Mouse (Mus musculus) frontal cortex, postnatal 25 days (tissue): ENCODE measurements around the gene Sipa1l1.
A peak's percentile ranks its signal among the peaks of the same experiment; 100 is the strongest.

ENCODE experiments used
- DNase-seq, 2 experiments: peaks; one replicate each; pipeline ENCODE4 v3.0.0; 2022; ENCODE audit warnings: low spot score in 2 of 2

The Sipa1l1 gene

DNA sequence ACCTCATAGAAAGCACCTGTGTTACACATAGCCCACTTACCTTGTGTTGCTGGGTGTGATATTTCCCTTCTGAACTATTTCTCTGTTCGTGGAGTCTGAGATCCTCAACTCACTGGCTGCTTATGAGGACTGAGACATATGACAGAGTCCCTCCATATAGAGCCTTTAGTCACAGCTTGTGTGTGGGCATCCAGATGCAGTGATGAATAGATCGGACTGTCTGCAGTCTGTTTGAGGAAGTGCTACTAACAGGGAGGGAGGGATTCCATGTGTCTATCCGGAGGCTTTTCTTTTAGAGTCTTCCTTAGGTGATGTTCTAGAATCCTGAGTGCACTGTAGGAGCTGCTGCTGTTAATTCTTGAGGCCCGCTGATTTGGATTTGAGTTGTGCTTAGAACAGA lies 165.4 kb downstream of the Sipa1l1 start:
- no peak for DNase-seq

GRCm38 (mm10) chr12:82335095-82335494 lies 166.0 kb downstream of the Sipa1l1 start:
- no peak for DNase-seq

GRCm38 (mm10) chr12:82338550-82338949 lies 169.4 kb downstream of the Sipa1l1 start:
- no peak for DNase-seq

- DNase-seq = peak; percentile 31 to 40
Observed at GRCm38 (mm10) chr12:82339221-82339861, 170.2 kb downstream of the Sipa1l1 start.

DNA sequence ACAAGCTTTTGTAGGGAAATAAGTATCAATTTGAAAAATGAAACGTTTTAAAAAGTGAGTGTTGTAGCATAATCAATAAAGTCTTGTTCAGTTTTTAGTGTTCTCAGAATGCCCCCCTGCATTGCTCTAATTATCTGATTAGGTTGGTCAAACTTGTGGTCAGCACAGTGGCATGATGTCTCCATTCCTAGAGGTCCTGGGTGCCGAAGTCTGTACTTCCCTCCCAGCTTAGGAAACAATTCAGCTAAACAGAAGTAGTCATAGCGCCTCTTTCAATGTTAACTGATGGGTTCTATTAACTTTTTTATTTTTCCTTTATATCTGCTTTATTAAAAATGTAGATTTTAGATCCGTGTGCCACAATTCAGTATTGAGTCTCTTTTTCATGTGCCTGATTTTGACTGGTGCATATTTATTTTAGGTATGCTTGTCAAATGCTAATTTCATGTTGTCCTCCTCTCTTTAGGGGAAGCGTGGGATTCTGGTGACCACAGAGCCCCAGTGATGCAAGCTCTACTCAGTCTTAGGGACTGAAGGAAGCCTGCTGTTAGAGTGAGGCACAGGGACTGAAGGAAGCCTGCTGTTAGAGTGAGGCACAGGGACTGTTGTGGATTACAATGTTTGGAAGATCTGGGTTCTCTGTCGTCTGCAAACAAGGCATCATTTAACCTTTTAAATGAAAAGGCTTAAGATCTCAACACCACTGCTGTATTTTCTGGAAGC lies 171.2 kb downstream of the Sipa1l1 start:
- DNase-seq = no peak

DNA sequence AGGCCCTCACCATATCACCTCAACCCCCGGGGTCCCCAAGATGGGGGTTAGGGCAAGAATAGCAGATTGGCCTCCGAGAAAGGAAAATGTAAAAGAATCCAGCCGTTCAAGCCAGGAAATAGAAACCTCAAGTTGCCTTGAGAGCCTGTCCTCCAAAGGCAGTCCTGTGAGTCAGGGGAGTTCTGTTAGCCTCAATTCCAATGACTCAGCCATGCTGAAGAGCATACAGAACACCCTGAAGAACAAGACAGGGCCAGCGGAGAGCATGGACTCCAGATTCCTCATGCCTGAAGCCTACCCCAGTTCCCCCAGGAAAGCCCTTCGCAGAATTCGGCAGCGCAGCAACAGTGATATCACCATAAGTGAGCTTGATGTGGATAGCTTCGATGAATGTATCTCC lies 172.1 kb downstream of the Sipa1l1 start:
- no peak for DNase-seq

- no peak for DNase-seq
Observed at GRCm38 (mm10) chr12:82341696-82342095, 172.6 kb downstream of the Sipa1l1 start.

DNA sequence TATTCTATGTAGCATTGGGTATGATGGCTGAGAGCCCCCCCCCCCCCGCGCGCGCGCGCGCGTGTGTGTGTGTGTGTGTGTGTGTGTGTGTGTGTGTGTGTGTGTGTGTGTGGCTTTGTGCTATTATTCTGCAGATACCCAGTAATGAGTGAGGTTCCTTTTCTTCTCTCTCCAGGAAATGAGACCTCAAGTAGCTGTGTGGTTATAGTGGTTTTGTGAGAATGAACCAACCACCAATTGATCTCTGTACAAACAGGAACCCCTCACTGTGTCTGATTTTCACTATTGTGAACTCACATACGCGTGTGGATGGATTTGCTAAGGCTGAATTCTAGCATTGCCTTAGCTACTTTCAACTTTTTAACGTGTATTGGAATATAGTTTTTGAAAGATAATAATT lies 181.0 kb downstream of the Sipa1l1 start:
- DNase-seq = no peak

DNA sequence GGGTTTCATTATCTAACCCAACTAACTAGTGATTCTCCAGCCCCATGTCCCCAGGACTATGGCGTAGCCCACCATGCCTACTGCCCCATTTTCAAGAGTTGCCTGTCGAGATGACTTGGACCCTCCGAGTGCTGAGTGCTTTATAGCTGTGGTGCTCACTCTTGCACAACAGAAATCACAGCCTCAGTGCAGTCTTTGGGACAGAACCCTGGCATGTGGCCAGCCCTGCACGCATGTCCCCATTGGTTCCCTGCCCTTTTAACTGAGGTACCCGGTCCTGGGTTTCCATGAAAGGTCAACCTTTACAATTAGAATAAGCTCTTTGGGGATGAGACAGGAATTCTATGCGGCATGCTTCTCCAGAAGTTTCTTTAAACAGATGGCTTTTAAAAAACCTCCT lies 181.8 kb downstream of the Sipa1l1 start:
- DNase-seq = no peak

GRCm38 (mm10) chr12:82353660-82354059 lies 184.5 kb downstream of the Sipa1l1 start:
- no peak for DNase-seq

- DNase-seq = no peak
Observed at GRCm38 (mm10) chr12:82355419-82356149, 186.5 kb downstream of the Sipa1l1 start.

DNA sequence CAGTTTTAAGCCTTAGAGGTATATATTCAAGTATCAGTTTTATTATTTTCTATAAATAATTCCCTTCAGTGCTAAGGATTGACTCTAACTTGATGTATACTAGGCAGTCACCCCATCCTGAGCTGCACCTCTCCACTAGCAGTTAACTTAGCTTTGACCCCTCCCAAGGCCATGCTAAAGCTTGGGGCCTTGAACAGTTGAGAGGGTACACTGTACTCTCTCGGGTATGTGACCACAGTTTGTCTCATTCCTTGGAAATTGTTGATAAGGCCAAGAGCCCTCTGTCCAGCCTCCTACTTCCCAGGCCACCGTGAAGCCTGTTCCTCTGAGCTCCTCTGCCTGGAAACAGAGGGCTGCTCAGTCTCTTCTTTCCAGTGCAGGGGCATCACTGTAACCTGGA lies 187.4 kb downstream of the Sipa1l1 start:
- no peak for DNase-seq

DNA sequence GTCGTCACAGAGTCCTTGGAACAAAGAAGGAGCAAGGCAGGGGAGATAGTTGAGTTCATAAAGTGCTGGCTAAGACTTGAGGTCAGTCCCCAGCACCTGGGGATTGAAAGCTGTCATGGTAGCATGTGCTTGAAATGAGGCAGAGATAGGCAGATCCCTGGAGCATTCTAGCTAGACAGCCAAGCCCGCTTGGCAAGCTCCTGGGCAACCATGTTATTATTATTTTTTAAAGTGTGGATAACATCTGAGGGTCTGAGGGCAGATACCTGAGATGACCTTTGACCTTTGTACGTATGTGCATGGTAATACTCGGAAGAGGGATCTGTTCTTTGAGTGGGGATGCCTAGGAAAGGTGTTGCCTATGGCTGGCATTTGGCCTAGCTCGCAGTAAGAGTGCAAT lies 188.3 kb downstream of the Sipa1l1 start:
- no peak for DNase-seq

- no peak for DNase-seq
Observed at GRCm38 (mm10) chr12:82362796-82363195, 193.7 kb downstream of the Sipa1l1 start.

- DNase-seq = no peak
Observed at GRCm38 (mm10) chr12:82364186-82364585, 195.1 kb downstream of the Sipa1l1 start.

DNA sequence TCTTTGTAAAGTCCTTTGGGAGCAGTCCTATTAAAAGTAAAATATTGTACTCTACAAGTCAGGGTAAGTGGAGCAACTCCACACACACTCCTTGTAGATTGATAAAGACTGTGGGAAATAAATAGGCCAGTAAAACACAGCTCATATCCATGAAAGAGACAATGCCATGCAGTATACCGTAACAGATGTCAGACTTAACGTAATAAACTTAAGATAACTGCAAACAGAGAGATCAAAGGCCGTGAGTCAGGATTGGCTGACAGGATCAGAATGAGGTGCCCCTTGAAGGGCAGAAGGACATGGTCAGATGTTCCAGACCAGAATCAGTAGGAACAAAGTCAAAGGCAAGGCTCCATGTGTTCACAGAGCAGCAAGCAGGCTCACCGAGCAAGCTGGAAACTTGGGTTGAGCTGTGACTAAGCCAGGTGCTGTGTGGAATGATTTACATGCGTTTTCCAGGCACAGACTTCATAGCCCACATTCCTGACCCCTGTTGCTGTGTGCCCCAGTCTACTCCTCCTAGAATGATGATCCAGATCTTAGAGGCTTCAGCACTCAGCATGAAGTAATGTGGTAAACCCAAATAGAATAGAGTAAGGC lies 196.3 kb downstream of the Sipa1l1 start:
- DNase-seq = no peak

- DNase-seq = no peak
Observed at GRCm38 (mm10) chr12:82366754-82367153, 197.6 kb downstream of the Sipa1l1 start.

GRCm38 (mm10) chr12:82367345-82367744 lies 198.2 kb downstream of the Sipa1l1 start:
- DNase-seq = no peak

- no peak for DNase-seq
Observed at GRCm38 (mm10) chr12:82367986-82368385, 198.9 kb downstream of the Sipa1l1 start.

DNA sequence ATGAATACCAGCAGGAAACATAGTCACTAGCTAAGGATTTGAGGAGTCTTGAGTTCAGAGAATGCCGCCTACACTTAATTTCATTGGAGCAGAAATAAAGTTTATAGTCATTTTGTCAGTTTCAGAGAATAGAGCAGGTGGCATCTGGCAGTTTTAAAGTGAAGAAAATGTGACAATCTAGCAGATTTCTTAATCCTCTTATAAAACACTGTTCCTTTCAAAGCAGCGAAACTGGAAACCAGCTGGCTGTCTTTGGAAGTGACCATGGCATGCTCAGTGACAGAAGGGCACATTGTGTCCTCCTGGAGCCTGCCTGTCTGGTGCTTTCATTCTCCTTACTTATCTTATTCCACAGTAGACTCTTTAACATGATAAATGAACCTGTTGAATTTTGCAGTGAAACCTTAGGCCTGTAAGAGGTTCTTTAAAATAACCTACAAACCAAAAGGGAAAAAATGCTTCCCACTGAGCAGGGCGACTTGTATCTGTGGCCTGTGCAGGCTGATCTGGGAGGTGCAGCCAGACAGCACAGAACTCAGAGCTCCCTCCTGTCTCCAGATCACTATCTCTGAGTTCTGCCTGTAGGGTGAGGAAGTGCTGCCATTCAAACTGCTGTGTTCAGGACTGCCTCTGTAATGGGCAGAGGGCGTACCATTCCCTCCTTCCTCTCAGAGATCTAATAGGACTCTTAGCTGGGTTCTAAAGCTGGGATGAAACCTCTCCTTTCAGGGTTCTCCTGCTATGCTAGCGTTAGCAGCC lies 200.5 kb downstream of the Sipa1l1 start:
- no peak for DNase-seq

DNA sequence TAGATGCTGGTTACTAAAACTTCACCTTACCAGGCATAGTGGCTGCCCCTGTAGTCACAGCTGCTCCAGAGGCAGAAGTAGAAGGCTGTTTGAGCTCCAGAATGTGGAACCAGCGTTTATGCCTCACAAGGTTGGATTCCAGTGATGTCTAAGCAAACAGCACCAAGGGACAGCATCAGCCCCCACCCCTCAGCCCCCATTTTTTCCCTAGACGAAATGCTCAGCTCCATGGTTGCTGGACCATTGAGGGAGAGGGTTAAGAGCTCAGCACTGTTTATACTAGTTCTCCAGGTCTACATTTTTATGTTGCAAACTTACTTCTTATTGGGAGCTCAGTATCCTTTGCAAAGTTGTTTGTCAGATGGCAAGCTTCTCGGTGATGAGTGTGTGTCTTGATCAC lies 202.1 kb downstream of the Sipa1l1 start:
- no peak for DNase-seq

GRCm38 (mm10) chr12:82374020-82374419 lies 204.9 kb downstream of the Sipa1l1 start:
- no peak for DNase-seq
